Mouse (Mus musculus): ENCODE data around the gene Stom.

Stom gene

GRCm38 (mm10) chr2:35336388-35337280 is at the start of gene Stom:
Gene Stom, minus strand, starts transcription at chr2:35336976.
- DNase-seq (ENCODE audit: low read depth, low spot score): peak; percentile 94

GRCm38 (mm10) chr2:35385441-35385871 is 48.7 kb upstream of the Stom start:
- DNase-seq (ENCODE audit: low read depth, low spot score): no peak

GRCm38 (mm10) chr2:35379306-35379705 is 42.5 kb upstream of the Stom start:
- DNase-seq (ENCODE audit: low read depth, low spot score): no peak

GRCm38 (mm10) chr2:35377600-35377999 is 40.8 kb upstream of the Stom start:
- DNase-seq (ENCODE audit: low read depth, low spot score): no peak

GRCm38 (mm10) chr2:35373003-35373402 is 36.2 kb upstream of the Stom start:
- DNase-seq (ENCODE audit: low read depth, low spot score): peak; percentile 12

- DNase-seq (ENCODE audit: low read depth, low spot score): no peak
These were observed 33.9 kb upstream of the Stom start for GRCm38 (mm10) chr2:35370686-35371085.

GRCm38 (mm10) chr2:35367629-35368028 is 30.9 kb upstream of the Stom start, which contains the start of gene 4930568D16Rik:
Gene 4930568D16Rik, minus strand, starts transcription at chr2:35367729.
- DNase-seq (ENCODE audit: low read depth, low spot score): no peak

- peak; percentile 45 for DNase-seq (ENCODE audit: low read depth, low spot score)
These were observed 12.4 kb upstream of the Stom start for GRCm38 (mm10) chr2:35349184-35349583.

GRCm38 (mm10) chr2:35345984-35346383 is 9.2 kb upstream of the Stom start:
- DNase-seq (ENCODE audit: low read depth, low spot score): no peak

- no peak for DNase-seq (ENCODE audit: low read depth, low spot score)
These were observed 5.8 kb upstream of the Stom start for GRCm38 (mm10) chr2:35342605-35343004.

GRCm38 (mm10) chr2:35338707-35339106 is 1.9 kb upstream of the Stom start:
- DNase-seq (ENCODE audit: low read depth, low spot score): no peak

- DNase-seq (ENCODE audit: low read depth, low spot score): no peak
These were observed 1.3 kb upstream of the Stom start for GRCm38 (mm10) chr2:35338036-35338435.

GRCm38 (mm10) chr2:35337419-35337818 is 643 bp upstream of the Stom start:
- no peak for DNase-seq (ENCODE audit: low read depth, low spot score)

- no peak for DNase-seq (ENCODE audit: low read depth, low spot score)
These were observed 1.2 kb downstream of the Stom start for GRCm38 (mm10) chr2:35335620-35336019.

GRCm38 (mm10) chr2:35333670-35334069 is 3.1 kb downstream of the Stom start:
- DNase-seq (ENCODE audit: low read depth, low spot score): no peak

- DNase-seq (ENCODE audit: low read depth, low spot score): no peak
These were observed 5.6 kb downstream of the Stom start for GRCm38 (mm10) chr2:35331205-35331604.

GRCm38 (mm10) chr2:35329061-35329460 is 7.7 kb downstream of the Stom start:
- DNase-seq (ENCODE audit: low read depth, low spot score): peak; percentile 52

GRCm38 (mm10) chr2:35328064-35328792 is 8.5 kb downstream of the Stom start:
- DNase-seq (ENCODE audit: low read depth, low spot score): no peak

GRCm38 (mm10) chr2:35327583-35327982 is 9.2 kb downstream of the Stom start:
- DNase-seq (ENCODE audit: low read depth, low spot score): no peak

GRCm38 (mm10) chr2:35326931-35327330 is 9.8 kb downstream of the Stom start:
- no peak for DNase-seq (ENCODE audit: low read depth, low spot score)

- no peak for DNase-seq (ENCODE audit: low read depth, low spot score)
These were observed 10.8 kb downstream of the Stom start for GRCm38 (mm10) chr2:35325930-35326329.

GRCm38 (mm10) chr2:35322404-35323164 is 14.2 kb downstream of the Stom start:
- no peak for DNase-seq (ENCODE audit: low read depth, low spot score)
